Mouse (Mus musculus) E14TG2a.4 (cell line): ENCODE data around the gene Mettl7a1.

Experiments used
- CTCF ChIP-seq: conservative IDR thresholded peaks from 2 replicates; pipeline ENCODE4 v1.5.1; 2014; ENCODE audit warnings: low read length
- NANOG ChIP-seq: IDR thresholded peaks from 2 replicates; pipeline ENCODE4 v1.6.1; 2014; ENCODE audit warnings: borderline replicate concordance, low read length, mixed read lengths
- POU5F1 ChIP-seq: IDR thresholded peaks from 2 replicates; pipeline ENCODE4 v1.6.1; 2014; ENCODE audit warnings: low read length, borderline replicate concordance

- TF ChIP-seq CTCF (no peak), POU5F1 (no peak), NANOG (no peak)
These were observed 2.4 kb upstream of the Mettl7a1 start for GRCm38 (mm10) chr15:100301556-100301955.
